Mouse (Mus musculus) neural tube, embryonic 14.5 days (tissue): ENCODE measurements around the gene E430018J23Rik. TPM values are rescaled to one million over a fixed set of nuclear protein-coding genes. Genes with fewer than 3 reads are reported as not detected.
"Not testable (repeated sequence)": the region's sequence is repeated elsewhere in the genome, so short reads cannot be mapped to it uniquely, and the experiment has no call there.

Experiments used
- ATAC-seq: fragments of 200-750 bp; cut with Nextera tagmentation; 2 replicates; pipeline ENCODE4 v1.8.0; 2017; ENCODE audit warnings: low read depth, mild to moderate bottlenecking, moderate TSS enrichment, moderate library complexity
- H3K27ac ChIP-seq: fragments of 300-500 bp; sonication (generic); 2 replicates; pipeline ENCODE4 v1.5.1; 2014; ENCODE audit warnings: low read depth, mild to moderate bottlenecking, control low read depth, low read length, moderate library complexity, mixed read lengths
- H3K27me3 ChIP-seq: fragments of 300-500 bp; sonication (generic); 2 replicates; pipeline ENCODE4 v1.6.1; 2014; ENCODE audit warnings: low read length; ENCODE audit not compliant: control insufficient read depth, insufficient read depth
- H3K36me3 ChIP-seq: fragments of 300-500 bp; sonication (generic); 2 replicates; pipeline ENCODE4 v1.6.1; 2014; ENCODE audit warnings: low read length, mixed read lengths; ENCODE audit not compliant: control insufficient read depth, insufficient read depth
- H3K4me1 ChIP-seq: fragments of 300-500 bp; sonication (generic); 2 replicates; pipeline ENCODE4 v1.6.1; 2014; ENCODE audit warnings: low read length; ENCODE audit not compliant: control insufficient read depth, insufficient read depth
- H3K4me2 ChIP-seq: fragments of 300-500 bp; sonication (generic); 2 replicates; pipeline ENCODE4 v1.6.1; 2014; ENCODE audit warnings: mild to moderate bottlenecking, low read depth, low read length, control low read depth
- H3K4me3 ChIP-seq: fragments of 300-500 bp; sonication (generic); 2 replicates; pipeline ENCODE4 v1.5.1; 2014; ENCODE audit warnings: low read depth, low read length, control low read depth, mixed read lengths
- H3K9ac ChIP-seq: fragments of 300-500 bp; sonication (generic); replicated peaks from 2 replicates; pipeline ENCODE4 v1.6.1; 2014; ENCODE audit warnings: low read depth, mild to moderate bottlenecking, control low read depth, low read length, mixed read lengths
- H3K9me3 ChIP-seq: fragments of 300-500 bp; sonication (generic); 2 replicates; pipeline ENCODE4 v1.6.1; 2016; ENCODE audit warnings: low read length; ENCODE audit not compliant: control insufficient read depth
- WGBS: fragments of 180-500 bp; shearing (Covaris S2); extraction: QIAGEN DNeasy Blood & Tissue Kit; methylation state at CpG from one replicate; pipeline ENCODE4 v1.1.7; 2014; 5-methylcytosine and 5-hydroxymethylcytosine counted together
- polyA plus RNA-seq: library from polyadenylated mRNA; unstranded; fragments of >200 nt; fragmentation: Nextera tagmentation; extraction: Ambion mirVana; gene quantifications from 2 replicates; pipeline ENCODE4 v1.2.1, GENCODE M21; 2014

E430018J23Rik gene
- polyA plus RNA-seq, 1 experiment from 2014 or later, result 6.0 TPM

DNA sequence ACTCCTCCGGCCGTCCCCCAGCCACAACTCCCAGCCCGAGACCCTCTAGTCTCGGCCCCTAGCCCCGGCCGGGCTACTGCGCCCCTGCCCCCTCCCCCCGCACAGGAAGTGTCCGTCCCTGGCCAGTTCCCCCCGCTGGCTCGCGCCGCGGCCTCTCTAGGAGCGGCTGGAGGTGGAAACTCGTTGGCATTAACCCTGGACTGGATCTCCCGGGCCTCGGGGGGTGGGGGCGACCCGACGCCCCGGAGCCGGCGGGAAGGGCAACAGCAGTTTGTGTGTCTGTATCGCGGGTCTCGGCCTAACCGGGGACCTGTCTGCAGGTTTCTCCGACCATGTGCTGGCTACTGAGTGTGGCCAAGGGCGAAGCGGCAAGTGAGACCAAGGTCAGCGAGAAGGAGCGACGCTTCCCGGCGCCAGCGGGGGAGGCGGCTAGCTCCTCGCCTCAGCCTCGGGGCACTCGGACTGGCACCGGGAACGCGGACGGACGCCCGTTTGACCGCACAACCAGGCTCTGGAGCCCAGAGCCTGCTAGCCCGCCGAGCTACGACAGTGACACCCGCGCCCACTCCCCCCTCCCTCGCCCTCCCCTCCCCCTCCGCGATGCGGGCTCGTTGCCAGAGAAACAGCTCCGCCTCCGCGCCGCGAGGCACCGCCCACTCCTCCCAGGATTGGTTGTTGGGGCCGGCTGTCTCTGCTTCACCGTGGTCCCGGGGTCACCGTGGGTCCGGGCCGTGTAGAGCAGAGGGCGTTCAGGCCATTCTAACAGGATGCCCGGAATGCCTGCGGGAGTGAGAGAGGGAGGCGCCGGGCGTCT, 47.7 kb downstream of the E430018J23Rik start, which contains the start of gene Zfp768:
Gene Zfp768, minus strand, starts transcription at position 78 of the 814 bp plus-strand sequence.
- H3K27me3 ChIP-seq, result no peaks in the 10 kb centered on the region
- H3K4me2 ChIP-seq, result peak within 1 kb of the TSS; percentile 77
- H3K9me3 ChIP-seq, result no peaks in the 10 kb centered on the region
- peak within 1 kb of the TSS; percentile 97 for H3K9ac ChIP-seq
- peak within 1 kb of the TSS; percentile 93 for H3K27ac ChIP-seq
- under 1% methylated on average over 75 of the region's 76 CpGs for WGBS
- 0 out of 2 replicates have a peak, but pooled peaks cover 13% of the 10 kb centered on the region for H3K36me3 ChIP-seq
- peak; percentile 94 for ATAC-seq
- peak within 1 kb of the TSS; percentile 93 for H3K4me3 ChIP-seq
- H3K4me1 ChIP-seq, result peaks cover 11% of the 10 kb centered on the region; the same call in 1 of the 2 replicates

DNA sequence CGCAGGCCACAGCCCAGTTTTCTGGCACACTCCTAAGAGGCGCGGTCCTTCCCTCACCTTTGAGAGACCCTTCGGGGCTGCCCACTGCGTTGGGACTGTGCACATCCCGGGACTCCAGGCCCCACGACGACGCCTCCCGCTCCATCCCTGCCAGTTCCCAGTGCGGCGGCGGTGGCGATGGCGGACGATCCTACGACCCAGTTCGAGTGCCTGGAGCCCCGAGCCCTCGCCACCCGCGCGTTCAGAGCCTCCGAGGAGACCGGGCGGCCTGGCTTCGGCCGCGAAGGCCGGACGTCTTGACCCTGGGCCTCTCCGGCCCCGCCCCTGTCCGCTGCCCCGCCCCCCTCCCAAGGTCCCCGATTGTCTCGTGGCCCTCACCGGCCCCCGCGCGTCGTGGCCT, 48.3 kb downstream of the E430018J23Rik start:
- Histone ChIP-seq H3K4me2 (peak overlapping the region; percentile 77), H3K9me3 (no peaks in the 10 kb centered on the region), H3K9ac (peak overlapping the region; percentile 97), H3K4me3 (peak overlapping the region; percentile 93), H3K27ac (peak overlapping the region; percentile 93), H3K36me3 (0 out of 2 replicates have a peak, but pooled peaks cover 13% of the 10 kb centered on the region), H3K27me3 (no peaks in the 10 kb centered on the region), H3K4me1 (peaks cover 11% of the 10 kb centered on the region; the same call in 1 of the 2 replicates)
- peak; percentile 45 for ATAC-seq
- WGBS, result under 1% methylated on average over 37 of the region's 42 CpGs

- peak overlapping the region; percentile 77 for H3K4me2 ChIP-seq
- no peak for ATAC-seq
- H3K27me3 ChIP-seq, result no peaks in the 10 kb centered on the region
- H3K9ac ChIP-seq, result peak overlapping the region; percentile 97; the same call in 1 of the 2 replicates
- H3K9me3 ChIP-seq, result no peaks in the 10 kb centered on the region
- H3K36me3 ChIP-seq, result 0 out of 2 replicates have a peak, but pooled peaks cover 13% of the 10 kb centered on the region
- peak overlapping the region; percentile 93 for H3K4me3 ChIP-seq
- H3K4me1 ChIP-seq, result peaks cover 11% of the 10 kb centered on the region; the same call in 1 of the 2 replicates
- H3K27ac ChIP-seq, result no peak overlapping the region
- 91% methylated on average over 8 of the region's 8 CpGs for WGBS
Measured at GRCm38 (mm10) chr7:127344371-127344770, 49.1 kb downstream of the E430018J23Rik start.

GRCm38 (mm10) chr7:127343351-127344019, 49.9 kb downstream of the E430018J23Rik start:
- H3K27me3 ChIP-seq, result no peaks in the 10 kb centered on the region
- no peaks in the 10 kb centered on the region for H3K9me3 ChIP-seq
- H3K36me3 ChIP-seq, result 0 out of 2 replicates have a peak, but pooled peaks cover 13% of the 10 kb centered on the region
- no peak overlapping the region for H3K4me3 ChIP-seq
- no peak overlapping the region for H3K9ac ChIP-seq
- H3K27ac ChIP-seq, result no peak overlapping the region
- WGBS, result 95% methylated on average over 38 of the region's 38 CpGs
- no peak for ATAC-seq
- H3K4me1 ChIP-seq, result peaks cover 11% of the 10 kb centered on the region; the same call in 1 of the 2 replicates
- H3K4me2 ChIP-seq, result no peak overlapping the region

DNA sequence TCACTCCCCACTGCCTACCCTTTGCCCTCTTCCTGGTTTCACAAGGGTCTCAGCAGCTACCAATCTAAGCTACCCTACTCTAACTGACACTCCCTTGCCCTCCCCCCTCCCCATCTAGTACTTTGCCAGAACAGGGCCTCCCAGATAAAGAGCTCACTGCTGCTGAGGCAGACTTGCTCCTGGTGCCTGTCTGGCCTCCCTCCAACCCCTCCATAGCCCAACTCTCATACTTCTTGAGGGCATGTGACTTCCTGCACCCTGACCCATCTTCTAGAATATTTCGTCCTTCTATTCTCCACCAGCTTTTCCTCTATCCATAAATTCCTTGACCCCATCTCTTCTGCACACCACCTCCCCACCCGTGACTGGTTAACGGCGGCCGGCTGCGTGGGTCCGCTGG, 50.5 kb downstream of the E430018J23Rik start:
- H3K4me3 ChIP-seq, result no peak overlapping the region
- WGBS, result 97% methylated on average over 7 of the region's 7 CpGs

GRCm38 (mm10) chr7:127342332-127342731, 51.1 kb downstream of the E430018J23Rik start:
- Histone ChIP-seq H3K9ac (no peak overlapping the region), H3K4me1 (peaks cover 11% of the 10 kb centered on the region; the same call in 1 of the 2 replicates), H3K27me3 (no peaks in the 10 kb centered on the region), H3K27ac (no peak overlapping the region), H3K4me3 (no peak overlapping the region), H3K36me3 (0 out of 2 replicates have a peak, but pooled peaks cover 13% of the 10 kb centered on the region), H3K9me3 (no peaks in the 10 kb centered on the region), H3K4me2 (no peak overlapping the region)
- ATAC-seq, result no peak
- 66% methylated on average over 4 of the region's 4 CpGs for WGBS

More for the DNA sequence above, 50.5 kb downstream of the E430018J23Rik start:
- no peak for ATAC-seq
- no peaks in the 10 kb centered on the region for H3K27me3 ChIP-seq
- no peak overlapping the region for H3K9ac ChIP-seq
- no peaks in the 10 kb centered on the region for H3K9me3 ChIP-seq
- H3K27ac ChIP-seq, result no peak overlapping the region
- H3K36me3 ChIP-seq, result 0 out of 2 replicates have a peak, but pooled peaks cover 13% of the 10 kb centered on the region
- peaks cover 11% of the 10 kb centered on the region; the same call in 1 of the 2 replicates for H3K4me1 ChIP-seq
- H3K4me2 ChIP-seq, result no peak overlapping the region

DNA sequence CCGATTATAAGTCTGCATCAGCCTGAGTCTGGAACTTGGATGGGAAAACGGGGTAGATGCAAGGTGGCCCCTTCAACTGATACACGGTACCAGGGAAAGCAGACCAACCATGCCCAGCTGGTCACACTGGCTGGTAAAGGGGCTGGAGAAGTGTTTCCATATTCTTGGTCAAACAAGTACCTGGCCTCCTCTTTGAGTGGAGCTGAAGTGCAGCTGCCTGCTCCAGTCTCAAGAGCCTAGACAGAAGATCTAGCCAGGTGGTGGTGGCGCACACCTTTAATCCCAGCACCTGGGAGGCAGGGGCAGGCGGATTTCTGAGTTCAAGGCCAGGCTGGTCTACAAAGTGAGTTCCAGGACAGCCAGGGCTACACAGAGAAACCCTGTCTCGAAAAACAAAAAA, 51.6 kb downstream of the E430018J23Rik start:
- not testable (repeated sequence) for H3K9me3 ChIP-seq, H3K27ac ChIP-seq, H3K4me2 ChIP-seq, H3K4me1 ChIP-seq, ATAC-seq, H3K4me3 ChIP-seq, H3K9ac ChIP-seq, H3K27me3 ChIP-seq
- H3K36me3 ChIP-seq, result 0 out of 2 replicates have a peak, but pooled peaks cover 13% of the 10 kb centered on the region
- 96% methylated on average over 6 of the region's 6 CpGs for WGBS

- Histone ChIP-seq H3K27ac (no peak overlapping the region), H3K9ac (no peak overlapping the region), H3K36me3 (0 out of 2 replicates have a peak, but pooled peaks cover 13% of the 10 kb centered on the region), H3K9me3 (no peaks in the 10 kb centered on the region), H3K4me3 (no peak overlapping the region), H3K4me2 (no peak overlapping the region), H3K4me1 (peaks cover 6% of the 10 kb centered on the region; the same call in 1 of the 2 replicates), H3K27me3 (no peaks in the 10 kb centered on the region)
- ATAC-seq, result no peak
- WGBS, result 97% methylated on average over 8 of the region's 8 CpGs
Measured at GRCm38 (mm10) chr7:127341356-127341755, 52.1 kb downstream of the E430018J23Rik start.
